In genomic region chr8:12487201-12487600, GRCm38 (mm10) we compare ENCODE assay signal across 12 mouse cellular contexts.
DNase-seq lines count a peak whose midpoint lies in the region; ATAC-seq lines count a peak whose summit lies in the region.
"Had no signal": no experiment of that assay in that cellular context is flagged by ENCODE, and none has a peak within 500 bp of the region (broad histone marks: within the 10 kb centered on the region; RNA-seq: fewer than 3 reads in every experiment).

No protein-coding gene starts in this region.

- no peaks in the 10 kb centered on the region for H3K36me3 ChIP-seq in hindbrain, embryonic 15.5 days
- no peaks in the 10 kb centered on the region for H3K36me3 ChIP-seq in hindbrain, embryonic 11.5 days (ENCODE audit: control insufficient read depth, insufficient read depth, low read length)
- no peaks in the 10 kb centered on the region for H3K36me3 ChIP-seq in midbrain, embryonic 16.5 days (ENCODE audit: control insufficient read depth, insufficient read depth, low read length)
- no peaks in the 10 kb centered on the region for H3K36me3 ChIP-seq in midbrain, embryonic 13.5 days
- H3K36me3 ChIP-seq in forebrain, embryonic 14.5 days (ENCODE audit: control insufficient read depth, insufficient read depth, low read length), result no peaks in the 10 kb centered on the region
- H3K36me3 ChIP-seq: limb, embryonic 15.5 days had no signal

- H3K9ac ChIP-seq in hindbrain, embryonic 15.5 days, result no peak overlapping the region
- H3K9ac ChIP-seq in hindbrain, embryonic 11.5 days (ENCODE audit: low read depth, low read length), result no peak overlapping the region
- H3K9ac ChIP-seq in midbrain, embryonic 16.5 days (ENCODE audit: low read depth, low read length), result no peak overlapping the region
- H3K9ac ChIP-seq in midbrain, embryonic 13.5 days (replicated peaks), result no peak overlapping the region
- H3K9ac ChIP-seq in forebrain, embryonic 14.5 days (ENCODE audit: low read length), result no peak overlapping the region
- H3K9ac ChIP-seq: limb, embryonic 15.5 days had no signal

- 44% methylated on average over 11 of the region's 11 CpGs for WGBS in hindbrain, embryonic 15.5 days
- WGBS in hindbrain, embryonic 11.5 days, result 49% methylated on average over 11 of the region's 11 CpGs
- WGBS in midbrain, embryonic 16.5 days, result 40% methylated on average over 11 of the region's 11 CpGs
- 47% methylated on average over 11 of the region's 11 CpGs for WGBS in midbrain, embryonic 13.5 days
- WGBS in forebrain, embryonic 14.5 days, result 16% methylated on average over 11 of the region's 11 CpGs

- H3K9me3 ChIP-seq in hindbrain, embryonic 15.5 days, result no peaks in the 10 kb centered on the region
- H3K9me3 ChIP-seq in hindbrain, embryonic 11.5 days (ENCODE audit: control insufficient read depth, low read length), result no peaks in the 10 kb centered on the region
- H3K9me3 ChIP-seq in midbrain, embryonic 16.5 days (replicated peaks; ENCODE audit: control insufficient read depth, low read length, poor library complexity, severe bottlenecking), result no peaks in the 10 kb centered on the region
- H3K9me3 ChIP-seq in midbrain, embryonic 13.5 days, result no peaks in the 10 kb centered on the region
- H3K9me3 ChIP-seq in forebrain, embryonic 14.5 days (replicated peaks; ENCODE audit: control insufficient read depth, low read length), result no peaks in the 10 kb centered on the region
- H3K9me3 ChIP-seq: limb, embryonic 15.5 days had no signal

- no peak for ATAC-seq in hindbrain, embryonic 15.5 days (ENCODE audit: low FRiP score, low read depth)
- ATAC-seq in hindbrain, embryonic 11.5 days (ENCODE audit: low FRiP score), result no peak
- no peak for ATAC-seq in midbrain, embryonic 16.5 days
- ATAC-seq in midbrain, embryonic 13.5 days, result no peak
- ATAC-seq in forebrain, embryonic 14.5 days, result peak; percentile 4; the same call in 1 of the 2 replicates
- ATAC-seq: activated CD4-positive, CD25-positive, alpha-beta regulatory T cell, adult 4 months had no signal

- H3K4me2 ChIP-seq in hindbrain, embryonic 15.5 days, result no peak overlapping the region
- H3K4me2 ChIP-seq in hindbrain, embryonic 11.5 days (replicated peaks; ENCODE audit: low read depth, low read length), result no peak overlapping the region
- H3K4me2 ChIP-seq in midbrain, embryonic 16.5 days (ENCODE audit: low read length), result no peak overlapping the region
- H3K4me2 ChIP-seq in midbrain, embryonic 13.5 days (replicated peaks), result no peak overlapping the region
- H3K4me2 ChIP-seq in forebrain, embryonic 14.5 days (ENCODE audit: low read length), result no peak overlapping the region
- H3K4me2 ChIP-seq: limb, embryonic 15.5 days had no signal

- no peak overlapping the region for H3K4me3 ChIP-seq in hindbrain, embryonic 15.5 days
- no peak overlapping the region for H3K4me3 ChIP-seq in hindbrain, embryonic 11.5 days (ENCODE audit: low read depth, low read length)
- H3K4me3 ChIP-seq in midbrain, embryonic 16.5 days (ENCODE audit: low read depth, low read length), result no peak overlapping the region
- H3K4me3 ChIP-seq in midbrain, embryonic 13.5 days (replicated peaks), result no peak overlapping the region
- no peak overlapping the region for H3K4me3 ChIP-seq in forebrain, embryonic 14.5 days (ENCODE audit: low read depth, low read length)
- H3K4me3 ChIP-seq: limb, embryonic 15.5 days had no signal

- H3K4me1 ChIP-seq in hindbrain, embryonic 15.5 days (replicated peaks), result peaks cover 21% of the 10 kb centered on the region
- peaks cover 5% of the 10 kb centered on the region; the same call in 1 of the 2 replicates for H3K4me1 ChIP-seq in hindbrain, embryonic 11.5 days (replicated peaks; ENCODE audit: control insufficient read depth, insufficient read depth, low read length)
- no peaks in the 10 kb centered on the region; the same call in 1 of the 2 replicates for H3K4me1 ChIP-seq in midbrain, embryonic 16.5 days (ENCODE audit: control insufficient read depth, insufficient read depth, low read length)
- H3K4me1 ChIP-seq in midbrain, embryonic 13.5 days (replicated peaks), result peaks cover 24% of the 10 kb centered on the region
- H3K4me1 ChIP-seq in forebrain, embryonic 14.5 days (ENCODE audit: control insufficient read depth, insufficient read depth, low read length), result peaks cover 24% of the 10 kb centered on the region
- H3K4me1 ChIP-seq: limb, embryonic 15.5 days had no signal

- H3K27me3 ChIP-seq in hindbrain, embryonic 15.5 days, result peaks cover 28% of the 10 kb centered on the region
- H3K27me3 ChIP-seq in hindbrain, embryonic 11.5 days (ENCODE audit: control insufficient read depth, insufficient read depth, low read length), result peaks cover 2% of the 10 kb centered on the region; the same call in 1 of the 2 replicates
- peaks cover 6% of the 10 kb centered on the region; the same call in 1 of the 2 replicates for H3K27me3 ChIP-seq in midbrain, embryonic 16.5 days (ENCODE audit: control insufficient read depth, insufficient read depth, low read depth, low read length)
- H3K27me3 ChIP-seq in midbrain, embryonic 13.5 days, result peaks cover 49% of the 10 kb centered on the region
- no peaks in the 10 kb centered on the region for H3K27me3 ChIP-seq in forebrain, embryonic 14.5 days (replicated peaks; ENCODE audit: control insufficient read depth, insufficient read depth, low read length)

- no peak for DNase-seq in hindbrain, embryonic 11.5 days (ENCODE audit: low spot score)
- DNase-seq in forebrain, embryonic 14.5 days (ENCODE audit: low spot score), result peak; percentile 56
- DNase-seq in adrenal gland, postnatal 4 days (ENCODE audit: low spot score in 2 of 2), result no peak
- DNase-seq in gastrocnemius, postnatal 4 days (ENCODE audit: low spot score in 2 of 2), result no peak
- DNase-seq in cerebellum, postnatal 36 days, result no peak
- DNase-seq: lung, adult 18-20 months; thymus, postnatal 14 days had no signal

- peak overlapping the region; percentile 72 for H3K27ac ChIP-seq in hindbrain, embryonic 15.5 days (replicated peaks)
- H3K27ac ChIP-seq in hindbrain, embryonic 11.5 days (ENCODE audit: low read depth, low read length), result no peak overlapping the region
- H3K27ac ChIP-seq in midbrain, embryonic 16.5 days (ENCODE audit: low read length), result peak overlapping the region; percentile 10; the same call in 1 of the 2 replicates
- no peak overlapping the region for H3K27ac ChIP-seq in midbrain, embryonic 13.5 days
- peak overlapping the region; percentile 52 for H3K27ac ChIP-seq in forebrain, embryonic 14.5 days (ENCODE audit: low read depth, low read length)
- H3K27ac ChIP-seq: limb, embryonic 15.5 days had no signal

Comparison
In these comparisons a context has a peak if more than half of its experiments do, and no peak if none do; other contexts are left out.
1. H3K27ac ChIP-seq: peak in hindbrain, embryonic 15.5 days (single experiment), midbrain, embryonic 16.5 days (single experiment) and forebrain, embryonic 14.5 days (single experiment); none in hindbrain, embryonic 11.5 days (single experiment) and midbrain, embryonic 13.5 days (single experiment).